Mouse (Mus musculus) ES-Bruce4 (cell line): ENCODE measurements at regions not wholly inside any gene's neighbourhood (a gene's known extent, or its start where the extent isn't known, plus 50 kb on each side); places are given as distances from the start of the nearest gene placed in this dataset.

ENCODE experiments used
- H3K27ac ChIP-seq: 2 replicates; pipeline ENCODE4 v1.5.1; 2012; ENCODE audit warnings: low read length, inconsistent platforms; ENCODE audit not compliant: insufficient read depth
- H3K27me3 ChIP-seq: 2 replicates; pipeline ENCODE4 v1.6.1; 2012; ENCODE audit warnings: mild to moderate bottlenecking, low read length, inconsistent platforms; ENCODE audit not compliant: control insufficient read depth, poor library complexity, insufficient read depth, severe bottlenecking
- H3K36me3 ChIP-seq: 2 replicates; pipeline ENCODE4 v1.6.1; 2012; ENCODE audit warnings: inconsistent platforms, mild to moderate bottlenecking, low read length, moderate library complexity; ENCODE audit not compliant: control insufficient read depth, poor library complexity, insufficient read depth, severe bottlenecking
- H3K4me1 ChIP-seq: one replicate; pipeline ENCODE4 v1.8.1; 2011; ENCODE audit warnings: low read length; ENCODE audit not compliant: control insufficient read depth, insufficient read depth
- H3K4me3 ChIP-seq: 2 replicates; pipeline ENCODE4 v1.5.1; 2011; ENCODE audit warnings: low read depth, mild to moderate bottlenecking, low read length
- H3K9ac ChIP-seq: 2 replicates; pipeline ENCODE4 v1.6.1; 2012; ENCODE audit warnings: low read depth, mild to moderate bottlenecking, inconsistent platforms; ENCODE audit not compliant: poor library complexity, severe bottlenecking
- H3K9me3 ChIP-seq: replicated peaks from 2 replicates; pipeline ENCODE4 v1.6.1; 2012; ENCODE audit warnings: mild to moderate bottlenecking, low read length, inconsistent platforms; ENCODE audit not compliant: control insufficient read depth, poor library complexity, insufficient read depth, severe bottlenecking
- CTCF ChIP-seq: IDR thresholded peaks from one replicate; pipeline ENCODE4 v1.8.1; 2011; ENCODE audit warnings: low read depth, low read length
- EP300 ChIP-seq: IDR thresholded peaks from 2 replicates; pipeline ENCODE4 v1.6.1; 2011; ENCODE audit warnings: low read depth, low read length; ENCODE audit not compliant: insufficient read depth
- POLR2A ChIP-seq: IDR thresholded peaks from one replicate; pipeline ENCODE4 v1.8.1; 2011; ENCODE audit warnings: low read length; ENCODE audit not compliant: insufficient read depth

GRCm38 (mm10) chr3:159020447-159020846, 458.4 kb upstream of the Lrrc7 start:
- Histone ChIP-seq H3K4me3 (no peak overlapping the region), H3K9me3 (no peaks in the 10 kb centered on the region), H3K27me3 (no peaks in the 10 kb centered on the region), H3K27ac (no peak overlapping the region), H3K36me3 (no peaks in the 10 kb centered on the region), H3K4me1 (no peaks in the 10 kb centered on the region), H3K9ac (no peak overlapping the region)
- TF ChIP-seq EP300 (no peak), CTCF (no peak), POLR2A (no peak)

GRCm38 (mm10) chr3:159017269-159017668, 455.2 kb upstream of the Lrrc7 start:
- H3K27me3 ChIP-seq, result no peaks in the 10 kb centered on the region
- H3K27ac ChIP-seq, result no peak overlapping the region
- TF ChIP-seq EP300 (no peak), POLR2A (no peak), CTCF (no peak)
- no peaks in the 10 kb centered on the region for H3K4me1 ChIP-seq
- no peaks in the 10 kb centered on the region for H3K9me3 ChIP-seq
- H3K4me3 ChIP-seq, result no peak overlapping the region
- no peak overlapping the region for H3K9ac ChIP-seq
- no peaks in the 10 kb centered on the region for H3K36me3 ChIP-seq

GRCm38 (mm10) chr3:159016426-159016825, 454.4 kb upstream of the Lrrc7 start:
- no peak overlapping the region for H3K4me3 ChIP-seq
- no peaks in the 10 kb centered on the region for H3K27me3 ChIP-seq
- H3K4me1 ChIP-seq, result no peaks in the 10 kb centered on the region
- H3K9me3 ChIP-seq, result no peaks in the 10 kb centered on the region
- H3K36me3 ChIP-seq, result no peaks in the 10 kb centered on the region
- TF ChIP-seq POLR2A, result no peak
- no peak for TF ChIP-seq CTCF
- no peak for TF ChIP-seq EP300
- H3K9ac ChIP-seq, result no peak overlapping the region
- H3K27ac ChIP-seq, result no peak overlapping the region

- no peak for TF ChIP-seq POLR2A
- no peak for TF ChIP-seq EP300
- TF ChIP-seq CTCF, result no peak
- Histone ChIP-seq H3K4me3 (no peak overlapping the region), H3K4me1 (no peaks in the 10 kb centered on the region), H3K27me3 (no peaks in the 10 kb centered on the region), H3K9me3 (no peaks in the 10 kb centered on the region), H3K36me3 (no peaks in the 10 kb centered on the region), H3K9ac (no peak overlapping the region), H3K27ac (peak overlapping the region; percentile 44; the same call in 1 of the 2 replicates)
These were observed 449.1 kb upstream of the Lrrc7 start for GRCm38 (mm10) chr3:159010954-159011638.

- no peaks in the 10 kb centered on the region for H3K36me3 ChIP-seq
- no peak overlapping the region for H3K4me3 ChIP-seq
- H3K9me3 ChIP-seq, result no peaks in the 10 kb centered on the region
- no peak overlapping the region for H3K27ac ChIP-seq
- no peaks in the 10 kb centered on the region for H3K4me1 ChIP-seq
- no peak overlapping the region for H3K9ac ChIP-seq
- no peaks in the 10 kb centered on the region for H3K27me3 ChIP-seq
- no peak for TF ChIP-seq CTCF
- TF ChIP-seq POLR2A, result no peak
- TF ChIP-seq EP300, result no peak
These were observed 442.0 kb upstream of the Lrrc7 start for GRCm38 (mm10) chr3:159004013-159004412.

GRCm38 (mm10) chr3:158985438-158986111, 423.6 kb upstream of the Lrrc7 start:
- no peak for TF ChIP-seq CTCF
- no peak for TF ChIP-seq EP300
- no peak for TF ChIP-seq POLR2A
- Histone ChIP-seq H3K9me3 (no peaks in the 10 kb centered on the region), H3K9ac (no peak overlapping the region), H3K27ac (no peak overlapping the region), H3K36me3 (no peaks in the 10 kb centered on the region), H3K27me3 (no peaks in the 10 kb centered on the region), H3K4me3 (no peak overlapping the region), H3K4me1 (no peaks in the 10 kb centered on the region)
